Mouse (Mus musculus): ENCODE measurements around the gene Mdga1. TPM values are rescaled to one million over a fixed set of nuclear protein-coding genes. Genes with fewer than 3 reads are reported as not detected.

The Mdga1 gene
- polyA plus RNA-seq, 1 experiment from 2014 or later, result 1.7 TPM

GRCm38 (mm10) chr17:29990136-29990535 lies 20.2 kb upstream of the Mdga1 start:
- DNase-seq (ENCODE audit: low spot score) (no peak), ATAC-seq (replicated peaks; ENCODE audit: low FRiP score, low TSS enrichment, low read depth) (no peak)
- Histone ChIP-seq H3K4me2 (ENCODE audit: low read length) (no peak overlapping the region), H3K36me3 (ENCODE audit: control insufficient read depth, insufficient read depth, low read length) (no peaks in the 10 kb centered on the region), H3K9ac (ENCODE audit: low read length) (no peak overlapping the region), H3K4me3 (ENCODE audit: low read depth, low read length) (no peak overlapping the region), H3K27me3 (replicated peaks; ENCODE audit: control insufficient read depth, insufficient read depth, low read length) (no peaks in the 10 kb centered on the region), H3K9me3 (ENCODE audit: control insufficient read depth, low read length) (no peaks in the 10 kb centered on the region), H3K27ac (ENCODE audit: low read depth) (no peak overlapping the region), H3K4me1 (replicated peaks; ENCODE audit: control insufficient read depth, insufficient read depth, low read length) (peaks cover 4% of the 10 kb centered on the region; the same call in 1 of the 2 replicates)
- 90% methylated on average over 3 of the region's 3 CpGs for WGBS

GRCm38 (mm10) chr17:29989653-29990052 lies 19.8 kb upstream of the Mdga1 start:
- DNase-seq (ENCODE audit: low spot score) (no peak), ATAC-seq (replicated peaks; ENCODE audit: low FRiP score, low TSS enrichment, low read depth) (no peak)
- Histone ChIP-seq H3K27me3 (replicated peaks; ENCODE audit: control insufficient read depth, insufficient read depth, low read length) (no peaks in the 10 kb centered on the region), H3K9ac (ENCODE audit: low read length) (no peak overlapping the region), H3K36me3 (ENCODE audit: control insufficient read depth, insufficient read depth, low read length) (no peaks in the 10 kb centered on the region), H3K4me2 (ENCODE audit: low read length) (no peak overlapping the region), H3K4me3 (ENCODE audit: low read depth, low read length) (no peak overlapping the region), H3K27ac (ENCODE audit: low read depth) (no peak overlapping the region), H3K9me3 (ENCODE audit: control insufficient read depth, low read length) (no peaks in the 10 kb centered on the region), H3K4me1 (replicated peaks; ENCODE audit: control insufficient read depth, insufficient read depth, low read length) (peaks cover 4% of the 10 kb centered on the region; the same call in 1 of the 2 replicates)
- 89% methylated on average over 5 of the region's 5 CpGs for WGBS

GRCm38 (mm10) chr17:29988141-29988540 lies 18.3 kb upstream of the Mdga1 start:
- no peak overlapping the region for H3K4me2 ChIP-seq (ENCODE audit: low read length)
- WGBS, result 16% methylated on average over 5 of the region's 5 CpGs
- H3K9ac ChIP-seq (ENCODE audit: low read length), result no peak overlapping the region
- no peaks in the 10 kb centered on the region for H3K27me3 ChIP-seq (replicated peaks; ENCODE audit: control insufficient read depth, insufficient read depth, low read length)
- DNase-seq (ENCODE audit: low spot score), result no peak
- H3K27ac ChIP-seq (ENCODE audit: low read depth), result no peak overlapping the region
- no peak for ATAC-seq (replicated peaks; ENCODE audit: low FRiP score, low TSS enrichment, low read depth)
- no peaks in the 10 kb centered on the region for H3K36me3 ChIP-seq (ENCODE audit: control insufficient read depth, insufficient read depth, low read length)
- no peak overlapping the region for H3K4me3 ChIP-seq (ENCODE audit: low read depth, low read length)
- H3K4me1 ChIP-seq (replicated peaks; ENCODE audit: control insufficient read depth, insufficient read depth, low read length), result peaks cover 4% of the 10 kb centered on the region; the same call in 1 of the 2 replicates
- H3K9me3 ChIP-seq (ENCODE audit: control insufficient read depth, low read length), result no peaks in the 10 kb centered on the region

GRCm38 (mm10) chr17:29985534-29985933 lies 15.6 kb upstream of the Mdga1 start:
- 9% methylated on average over 3 of the region's 3 CpGs for WGBS
- no peak overlapping the region for H3K27ac ChIP-seq (ENCODE audit: low read depth)

GRCm38 (mm10) chr17:29984931-29985330 lies 15.0 kb upstream of the Mdga1 start:
- Histone ChIP-seq H3K27me3 (replicated peaks; ENCODE audit: control insufficient read depth, insufficient read depth, low read length) (no peaks in the 10 kb centered on the region), H3K4me2 (ENCODE audit: low read length) (no peak overlapping the region), H3K9me3 (ENCODE audit: control insufficient read depth, low read length) (peaks cover 3% of the 10 kb centered on the region; the same call in 1 of the 2 replicates), H3K9ac (ENCODE audit: low read length) (no peak overlapping the region), H3K4me1 (replicated peaks; ENCODE audit: control insufficient read depth, insufficient read depth, low read length) (peaks cover 4% of the 10 kb centered on the region; the same call in 1 of the 2 replicates), H3K27ac (ENCODE audit: low read depth) (no peak overlapping the region), H3K36me3 (ENCODE audit: control insufficient read depth, insufficient read depth, low read length) (no peaks in the 10 kb centered on the region), H3K4me3 (ENCODE audit: low read depth, low read length) (no peak overlapping the region)
- no peak for DNase-seq (ENCODE audit: low spot score)
- ATAC-seq (replicated peaks; ENCODE audit: low FRiP score, low TSS enrichment, low read depth), result no peak
- 80% methylated on average over 7 of the region's 7 CpGs for WGBS

More at GRCm38 (mm10) chr17:29985534-29985933, 15.6 kb upstream of the Mdga1 start:
- Histone ChIP-seq H3K4me2 (ENCODE audit: low read length) (no peak overlapping the region), H3K9ac (ENCODE audit: low read length) (no peak overlapping the region), H3K9me3 (ENCODE audit: control insufficient read depth, low read length) (peaks cover 3% of the 10 kb centered on the region; the same call in 1 of the 2 replicates), H3K4me3 (ENCODE audit: low read depth, low read length) (no peak overlapping the region), H3K4me1 (replicated peaks; ENCODE audit: control insufficient read depth, insufficient read depth, low read length) (peaks cover 4% of the 10 kb centered on the region; the same call in 1 of the 2 replicates), H3K36me3 (ENCODE audit: control insufficient read depth, insufficient read depth, low read length) (no peaks in the 10 kb centered on the region), H3K27me3 (replicated peaks; ENCODE audit: control insufficient read depth, insufficient read depth, low read length) (no peaks in the 10 kb centered on the region)
- DNase-seq (ENCODE audit: low spot score) (no peak), ATAC-seq (replicated peaks; ENCODE audit: low FRiP score, low TSS enrichment, low read depth) (no peak)

- DNase-seq (ENCODE audit: low spot score) (no peak), ATAC-seq (replicated peaks; ENCODE audit: low FRiP score, low TSS enrichment, low read depth) (no peak)
- Histone ChIP-seq H3K36me3 (ENCODE audit: control insufficient read depth, insufficient read depth, low read length) (no peaks in the 10 kb centered on the region), H3K4me2 (ENCODE audit: low read length) (no peak overlapping the region), H3K9ac (ENCODE audit: low read length) (no peak overlapping the region), H3K4me3 (ENCODE audit: low read depth, low read length) (no peak overlapping the region), H3K27me3 (replicated peaks; ENCODE audit: control insufficient read depth, insufficient read depth, low read length) (no peaks in the 10 kb centered on the region), H3K9me3 (ENCODE audit: control insufficient read depth, low read length) (peaks cover 3% of the 10 kb centered on the region; the same call in 1 of the 2 replicates), H3K27ac (ENCODE audit: low read depth) (no peak overlapping the region), H3K4me1 (replicated peaks; ENCODE audit: control insufficient read depth, insufficient read depth, low read length) (peaks cover 8% of the 10 kb centered on the region; the same call in 1 of the 2 replicates)
- 64% methylated on average over 5 of the region's 5 CpGs for WGBS
Measured at GRCm38 (mm10) chr17:29983190-29983589, 13.3 kb upstream of the Mdga1 start.

- Histone ChIP-seq H3K9ac (ENCODE audit: low read length) (no peak overlapping the region), H3K27ac (ENCODE audit: low read depth) (no peak overlapping the region), H3K27me3 (replicated peaks; ENCODE audit: control insufficient read depth, insufficient read depth, low read length) (no peaks in the 10 kb centered on the region), H3K4me1 (replicated peaks; ENCODE audit: control insufficient read depth, insufficient read depth, low read length) (peaks cover 8% of the 10 kb centered on the region; the same call in 1 of the 2 replicates), H3K4me2 (ENCODE audit: low read length) (no peak overlapping the region), H3K36me3 (ENCODE audit: control insufficient read depth, insufficient read depth, low read length) (no peaks in the 10 kb centered on the region), H3K4me3 (ENCODE audit: low read depth, low read length) (no peak overlapping the region), H3K9me3 (ENCODE audit: control insufficient read depth, low read length) (peaks cover 3% of the 10 kb centered on the region; the same call in 1 of the 2 replicates)
- WGBS, result 72% methylated on average over 8 of the region's 8 CpGs
- DNase-seq (ENCODE audit: low spot score) (no peak), ATAC-seq (replicated peaks; ENCODE audit: low FRiP score, low TSS enrichment, low read depth) (no peak)
Measured at GRCm38 (mm10) chr17:29981568-29981967, 11.7 kb upstream of the Mdga1 start.

GRCm38 (mm10) chr17:29979841-29980240 lies 10.0 kb upstream of the Mdga1 start:
- Histone ChIP-seq H3K4me2 (ENCODE audit: low read length) (no peak overlapping the region), H3K4me1 (replicated peaks; ENCODE audit: control insufficient read depth, insufficient read depth, low read length) (0 out of 2 replicates have a peak, but pooled peaks cover 4% of the 10 kb centered on the region), H3K9ac (ENCODE audit: low read length) (no peak overlapping the region), H3K27me3 (replicated peaks; ENCODE audit: control insufficient read depth, insufficient read depth, low read length) (no peaks in the 10 kb centered on the region), H3K36me3 (ENCODE audit: control insufficient read depth, insufficient read depth, low read length) (no peaks in the 10 kb centered on the region), H3K9me3 (ENCODE audit: control insufficient read depth, low read length) (peaks cover 3% of the 10 kb centered on the region; the same call in 1 of the 2 replicates), H3K27ac (ENCODE audit: low read depth) (no peak overlapping the region), H3K4me3 (ENCODE audit: low read depth, low read length) (no peak overlapping the region)
- ATAC-seq (replicated peaks; ENCODE audit: low FRiP score, low TSS enrichment, low read depth) (no peak), DNase-seq (ENCODE audit: low spot score) (no peak)
- WGBS, result 66% methylated on average over 7 of the region's 7 CpGs

- H3K36me3 ChIP-seq (ENCODE audit: control insufficient read depth, insufficient read depth, low read length), result no peaks in the 10 kb centered on the region
- no peak overlapping the region for H3K9ac ChIP-seq (ENCODE audit: low read length)
- 0 out of 2 replicates have a peak, but pooled peaks cover 4% of the 10 kb centered on the region for H3K4me1 ChIP-seq (replicated peaks; ENCODE audit: control insufficient read depth, insufficient read depth, low read length)
- no peak for DNase-seq (ENCODE audit: low spot score)
- H3K27ac ChIP-seq (ENCODE audit: low read depth), result no peak overlapping the region
- H3K4me3 ChIP-seq (ENCODE audit: low read depth, low read length), result no peak overlapping the region
- peaks cover 3% of the 10 kb centered on the region; the same call in 1 of the 2 replicates for H3K9me3 ChIP-seq (ENCODE audit: control insufficient read depth, low read length)
- H3K27me3 ChIP-seq (replicated peaks; ENCODE audit: control insufficient read depth, insufficient read depth, low read length), result no peaks in the 10 kb centered on the region
- 56% methylated on average over 4 of the region's 4 CpGs for WGBS
- H3K4me2 ChIP-seq (ENCODE audit: low read length), result no peak overlapping the region
- no peak for ATAC-seq (replicated peaks; ENCODE audit: low FRiP score, low TSS enrichment, low read depth)
Measured at GRCm38 (mm10) chr17:29979020-29979419, 9.1 kb upstream of the Mdga1 start.

Data from intestine, embryonic 14.5 days (tissue).